Mouse (Mus musculus) B cell, adult 62 days (primary cell): Measurements from ENCODE around the gene Klra7. TPM values are rescaled to one million over a fixed set of nuclear protein-coding genes. Genes with fewer than 3 reads are reported as not detected.

Source experiments
- total RNA-seq: library from RNA; stranded (reverse); gene quantifications from 4 replicates; pipeline ENCODE4 v1.2.4, GENCODE M21; 2023

Gene Klra7
- 0.53 TPM in 1 of 4 replicates, not detected in the others for total RNA-seq

DNA sequence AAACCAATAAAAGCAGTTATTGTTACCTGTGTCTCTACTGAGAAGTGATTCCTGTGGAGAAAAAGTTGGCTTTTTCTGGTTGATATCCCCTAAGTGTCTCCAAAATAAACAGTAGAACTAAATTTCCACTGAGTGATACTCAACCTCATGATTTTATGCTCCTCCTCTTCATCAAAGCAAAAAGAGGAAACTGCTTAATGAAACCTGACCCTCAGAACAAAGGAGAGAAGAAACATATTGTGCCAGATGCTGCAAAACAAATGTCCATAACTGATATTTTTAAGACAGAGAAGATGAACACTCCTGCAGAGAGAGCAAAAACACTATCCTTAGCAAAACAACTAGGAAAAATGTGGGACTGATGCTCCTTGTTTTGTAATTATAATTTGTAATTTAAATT lies at the start of gene Klra7:
Gene Klra7 (minus strand): TSS at position 101 of the 400 bp plus-strand sequence.

GRCm38 (mm10) chr6:130281828-130282227 lies 48.7 kb upstream of the Klra7 start, which contains the start of gene Klra10:
Gene Klra10 (minus strand): TSS chr6:130281928.

DNA sequence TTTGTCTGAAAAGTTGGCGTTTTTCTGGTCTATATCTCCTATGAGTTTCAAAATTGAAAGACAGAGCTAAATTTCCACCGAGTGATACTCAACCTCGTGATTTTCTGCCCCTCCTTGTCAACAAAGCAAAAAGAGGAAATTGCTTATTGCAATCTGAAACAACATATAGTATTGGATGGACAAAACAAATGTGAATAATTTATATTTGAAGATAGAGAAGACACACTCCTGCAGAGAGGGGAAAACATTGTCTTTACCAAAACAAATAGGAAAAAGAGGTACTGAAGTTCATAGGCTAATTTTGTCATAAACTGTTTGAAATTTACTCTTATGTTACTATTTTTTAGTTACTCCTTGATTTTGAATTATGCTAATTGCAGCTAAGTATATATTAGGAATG lies 40.1 kb downstream of the Klra7 start, which contains the start of gene Klra9:
Gene Klra9 (minus strand): TSS at position 101 of the 400 bp plus-strand sequence.

Other genes with a start within 250 kb of the Klra7 start
- 1.0 TPM in 1 of 4 replicates, not detected in the others for gene Klra6, start 206.4 kb downstream of the Klra7 start, total RNA-seq
- gene Klra4, start 166.1 kb downstream of the Klra7 start, total RNA-seq: not detected in 4 replicates
- gene Klra8, start 103.4 kb downstream of the Klra7 start, total RNA-seq: 0.63 to 0.66 TPM in 2 of 4 replicates, not detected in the others
- 0.54 TPM in 1 of 4 replicates, not detected in the others for gene Klra9, start 40.2 kb downstream of the Klra7 start, total RNA-seq
- gene Klra10, start 48.6 kb upstream of the Klra7 start, total RNA-seq: not detected in 4 replicates
- 0.48 to 0.97 TPM (median 0.75 TPM) in 4 replicates for gene Klra3, start 104.3 kb upstream of the Klra7 start, total RNA-seq
- 1.6 to 2.4 TPM (median 2.1 TPM) in 4 replicates for gene Klra1, start 153.6 kb upstream of the Klra7 start, total RNA-seq